Comparison of ENCODE assay signal across 17 mouse cellular contexts in genomic region chr5:27250906-27251305, GRCm38 (mm10).
DNase-seq lines count a peak whose midpoint lies in the region.
"Had no signal": no experiment of that assay in that cellular context is flagged by ENCODE, and none has a peak within 500 bp of the region (broad histone marks: within the 10 kb centered on the region; RNA-seq: fewer than 3 reads in every experiment).

No protein-coding gene starts in this region.

- peak; percentile 62 for DNase-seq in heart, adult 11 months
- DNase-seq in heart, adult 18-20 months = no peak
- DNase-seq in adrenal gland, adult 2 months = peak; percentile 84
- peak; percentile 41 for DNase-seq in adrenal gland, postnatal 10 days
- DNase-seq in adrenal gland, postnatal 36 days = peak; percentile 72 to 76
- no peak for DNase-seq in kidney, adult 11 months
- no peak for DNase-seq in thymus, postnatal 36 days
- DNase-seq: B cell, adult 2 months; cerebellum, adult 11-12 months; cerebellum, adult 8-10 months; cerebellum, postnatal 10 days; cerebellum, postnatal 36 days; embryo, embryonic 11 days; gastrocnemius, postnatal 10 days; gastrocnemius, postnatal 36 days; heart, postnatal 10 days; heart, postnatal 36 days had no signal

Comparison
In these comparisons a context has a peak if more than half of its experiments do, and no peak if none do; other contexts are left out.
1. DNase-seq: peak in heart, adult 11 months (single experiment), adrenal gland, adult 2 months (single experiment), adrenal gland, postnatal 10 days (single experiment) and adrenal gland, postnatal 36 days (2 of 2); none in heart, adult 18-20 months (0 of 2), kidney, adult 11 months (single experiment) and thymus, postnatal 36 days (0 of 2).